Mouse (Mus musculus): ENCODE measurements around the gene Vmn1r176. TPM values are rescaled to one million over a fixed set of nuclear protein-coding genes. Genes with fewer than 3 reads are reported as not detected.

Vmn1r176 gene
- polyA plus RNA-seq (2014; fragmentation: Illumina TruSeq; extraction: RNeasy Lipid Tissue Mini Kit (QIAGEN cat#74804); ENCODE audit: low read depth, low replicate concordance) = not detected

DNA sequence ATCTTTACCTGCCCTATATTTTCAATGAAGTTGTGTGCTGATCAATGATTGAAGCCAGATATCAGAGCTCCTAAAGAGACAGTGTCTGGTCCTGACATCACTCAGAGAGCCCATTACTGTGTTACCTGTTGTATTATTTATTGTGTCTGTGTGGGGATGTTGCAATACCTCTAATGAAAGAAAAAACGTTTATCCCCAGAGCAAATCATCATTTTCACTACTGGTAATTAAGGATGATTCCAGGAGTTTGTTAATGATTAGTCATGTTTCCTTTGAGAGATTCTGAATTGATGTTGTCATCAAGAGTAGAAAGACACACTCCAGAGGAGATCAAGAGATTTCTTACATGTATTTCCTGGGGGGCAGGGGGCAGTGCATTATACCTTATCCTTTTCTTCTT is at the start of gene Vmn1r176:
Gene Vmn1r176, minus strand, starts transcription at position 101 of the 400 bp plus-strand sequence.

DNA sequence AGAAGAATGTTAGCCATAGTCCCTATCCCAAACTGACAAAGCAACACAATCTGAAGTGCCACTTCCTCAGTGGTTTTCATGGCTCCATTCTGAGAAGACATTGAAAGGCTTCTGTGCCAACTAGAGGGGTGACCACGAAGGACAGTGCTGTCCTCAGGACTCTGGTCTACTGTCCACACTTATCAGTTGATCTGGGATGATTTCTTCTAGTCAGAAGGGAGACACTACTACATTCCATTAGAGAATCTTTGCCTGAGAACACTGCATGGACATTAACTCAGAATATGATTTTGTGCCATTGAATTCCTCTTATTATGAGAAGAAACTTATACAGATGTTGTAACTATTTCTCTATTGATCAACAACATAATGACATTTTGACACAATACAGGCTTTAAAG is 29.2 kb upstream of the Vmn1r176 start, which contains the start of gene Vmn1r177:
Gene Vmn1r177, minus strand, starts transcription at position 101 of the 400 bp plus-strand sequence.

DNA sequence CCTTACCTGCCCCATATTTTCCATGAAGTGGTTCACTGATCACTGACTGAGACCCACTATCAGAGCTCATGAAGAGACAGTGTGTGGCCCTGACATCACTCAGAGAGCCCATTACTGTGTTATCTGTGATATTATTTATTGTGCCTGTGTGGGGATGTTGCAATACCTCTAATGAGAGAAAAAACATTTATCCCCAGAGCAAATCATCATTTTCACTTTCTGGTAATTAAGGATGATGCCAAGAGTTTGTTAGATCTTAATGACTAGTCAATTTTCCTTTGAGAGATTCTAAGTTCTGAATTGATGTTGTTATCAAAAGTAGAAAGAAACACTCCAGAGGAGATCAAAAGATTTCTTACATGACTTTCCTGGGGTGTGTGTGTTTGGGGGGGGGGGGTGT is 26.6 kb downstream of the Vmn1r176 start, which contains the start of gene Vmn1r175:
Gene Vmn1r175, minus strand, starts transcription at position 101 of the 400 bp plus-strand sequence.

Other genes with a start within 250 kb of the Vmn1r176 start
- gene Vmn1r170, start 231.2 kb downstream of the Vmn1r176 start, polyA plus RNA-seq (2014; fragmentation: Illumina TruSeq; extraction: RNeasy Lipid Tissue Mini Kit (QIAGEN cat#74804); ENCODE audit: low read depth, low replicate concordance) = not detected
- not detected for gene Vmn1r171, start 206.7 kb downstream of the Vmn1r176 start, polyA plus RNA-seq (2014; fragmentation: Illumina TruSeq; extraction: RNeasy Lipid Tissue Mini Kit (QIAGEN cat#74804); ENCODE audit: low read depth, low replicate concordance)
- not detected for gene Vmn1r172, start 179.1 kb downstream of the Vmn1r176 start, polyA plus RNA-seq (2014; fragmentation: Illumina TruSeq; extraction: RNeasy Lipid Tissue Mini Kit (QIAGEN cat#74804); ENCODE audit: low read depth, low replicate concordance)
- gene Vmn1r173, start 136.7 kb downstream of the Vmn1r176 start, polyA plus RNA-seq (2014; fragmentation: Illumina TruSeq; extraction: RNeasy Lipid Tissue Mini Kit (QIAGEN cat#74804); ENCODE audit: low read depth, low replicate concordance) = not detected
- gene Vmn1r174, start 85.1 kb downstream of the Vmn1r176 start, polyA plus RNA-seq (2014; fragmentation: Illumina TruSeq; extraction: RNeasy Lipid Tissue Mini Kit (QIAGEN cat#74804); ENCODE audit: low read depth, low replicate concordance) = not detected
- not detected for gene Vmn1r175, start 26.7 kb downstream of the Vmn1r176 start, polyA plus RNA-seq (2014; fragmentation: Illumina TruSeq; extraction: RNeasy Lipid Tissue Mini Kit (QIAGEN cat#74804); ENCODE audit: low read depth, low replicate concordance)
- not detected for gene Vmn1r177, start 29.1 kb upstream of the Vmn1r176 start, polyA plus RNA-seq (2014; fragmentation: Illumina TruSeq; extraction: RNeasy Lipid Tissue Mini Kit (QIAGEN cat#74804); ENCODE audit: low read depth, low replicate concordance)
- gene Vmn1r178, start 54.6 kb upstream of the Vmn1r176 start, polyA plus RNA-seq (2014; fragmentation: Illumina TruSeq; extraction: RNeasy Lipid Tissue Mini Kit (QIAGEN cat#74804); ENCODE audit: low read depth, low replicate concordance) = not detected
- not detected for gene Vmn1r179, start 89.6 kb upstream of the Vmn1r176 start, polyA plus RNA-seq (2014; fragmentation: Illumina TruSeq; extraction: RNeasy Lipid Tissue Mini Kit (QIAGEN cat#74804); ENCODE audit: low read depth, low replicate concordance)
- gene Vmn1r180, start 113.3 kb upstream of the Vmn1r176 start, polyA plus RNA-seq (2014; fragmentation: Illumina TruSeq; extraction: RNeasy Lipid Tissue Mini Kit (QIAGEN cat#74804); ENCODE audit: low read depth, low replicate concordance) = not detected
- not detected for gene Vmn1r181, start 137.2 kb upstream of the Vmn1r176 start, polyA plus RNA-seq (2014; fragmentation: Illumina TruSeq; extraction: RNeasy Lipid Tissue Mini Kit (QIAGEN cat#74804); ENCODE audit: low read depth, low replicate concordance)
- not detected for gene V1rd19, start 164.3 kb upstream of the Vmn1r176 start, polyA plus RNA-seq (2014; fragmentation: Illumina TruSeq; extraction: RNeasy Lipid Tissue Mini Kit (QIAGEN cat#74804); ENCODE audit: low read depth, low replicate concordance)
- gene Vmn1r183, start 215.9 kb upstream of the Vmn1r176 start, polyA plus RNA-seq (2014; fragmentation: Illumina TruSeq; extraction: RNeasy Lipid Tissue Mini Kit (QIAGEN cat#74804); ENCODE audit: low read depth, low replicate concordance) = not detected
- 16.9 TPM for gene Zfp180, start 244.6 kb upstream of the Vmn1r176 start, polyA plus RNA-seq (2014; fragmentation: Illumina TruSeq; extraction: RNeasy Lipid Tissue Mini Kit (QIAGEN cat#74804); ENCODE audit: low read depth, low replicate concordance)